Mouse (Mus musculus) right cerebral cortex, postnatal 25 days (tissue): ENCODE measurements around the gene Adcy9.

Experiments
- DNase-seq: peaks from one replicate; pipeline ENCODE4 v3.0.0; 2022

Gene Adcy9

GRCm38 (mm10) chr16:4316094-4316474, 104.2 kb downstream of the Adcy9 start:
- peak; percentile 76 for DNase-seq

- DNase-seq: no peak
Measured at GRCm38 (mm10) chr16:4315352-4316093, 104.8 kb downstream of the Adcy9 start.

- no peak for DNase-seq
Measured at GRCm38 (mm10) chr16:4314891-4315290, 105.4 kb downstream of the Adcy9 start.

GRCm38 (mm10) chr16:4312018-4312417, 108.3 kb downstream of the Adcy9 start:
- no peak for DNase-seq

GRCm38 (mm10) chr16:4311608-4312007, 108.7 kb downstream of the Adcy9 start:
- DNase-seq: no peak

GRCm38 (mm10) chr16:4307795-4308194, 112.5 kb downstream of the Adcy9 start:
- DNase-seq: no peak

- no peak for DNase-seq
Measured at GRCm38 (mm10) chr16:4304176-4304922, 115.9 kb downstream of the Adcy9 start.

GRCm38 (mm10) chr16:4303554-4303953, 116.7 kb downstream of the Adcy9 start:
- no peak for DNase-seq

- DNase-seq: no peak
Measured at GRCm38 (mm10) chr16:4300280-4300679, 120.0 kb downstream of the Adcy9 start.

- no peak for DNase-seq
Measured at GRCm38 (mm10) chr16:4293259-4293658, 127.0 kb downstream of the Adcy9 start.

- no peak for DNase-seq
Measured at GRCm38 (mm10) chr16:4289507-4289906, 130.8 kb downstream of the Adcy9 start.

- no peak for DNase-seq
Measured at GRCm38 (mm10) chr16:4286593-4286992, 133.7 kb downstream of the Adcy9 start.

GRCm38 (mm10) chr16:4285257-4285656, 135.0 kb downstream of the Adcy9 start:
- DNase-seq: no peak

GRCm38 (mm10) chr16:4283267-4283851, 136.9 kb downstream of the Adcy9 start:
- DNase-seq: no peak

GRCm38 (mm10) chr16:4281470-4281869, 138.8 kb downstream of the Adcy9 start:
- no peak for DNase-seq

GRCm38 (mm10) chr16:4280949-4281348, 139.3 kb downstream of the Adcy9 start:
- no peak for DNase-seq

GRCm38 (mm10) chr16:4279601-4280000, 140.7 kb downstream of the Adcy9 start:
- no peak for DNase-seq

GRCm38 (mm10) chr16:4276621-4277020, 143.7 kb downstream of the Adcy9 start:
- DNase-seq: no peak

- no peak for DNase-seq
Measured at GRCm38 (mm10) chr16:4276151-4276550, 144.1 kb downstream of the Adcy9 start.

GRCm38 (mm10) chr16:4273702-4274476, 146.4 kb downstream of the Adcy9 start:
- peak; percentile 45 for DNase-seq

GRCm38 (mm10) chr16:4272254-4272653, 148.0 kb downstream of the Adcy9 start:
- DNase-seq: no peak

- DNase-seq: no peak
Measured at GRCm38 (mm10) chr16:4270911-4271310, 149.4 kb downstream of the Adcy9 start.
